Mouse (Mus musculus): ENCODE measurements around the gene Mylk3. TPM values are rescaled to one million over a fixed set of nuclear protein-coding genes. Genes with fewer than 3 reads are reported as not detected.

Mylk3 gene
- polyA plus RNA-seq, 1 experiment from 2014 or later = 1.9 TPM

DNA sequence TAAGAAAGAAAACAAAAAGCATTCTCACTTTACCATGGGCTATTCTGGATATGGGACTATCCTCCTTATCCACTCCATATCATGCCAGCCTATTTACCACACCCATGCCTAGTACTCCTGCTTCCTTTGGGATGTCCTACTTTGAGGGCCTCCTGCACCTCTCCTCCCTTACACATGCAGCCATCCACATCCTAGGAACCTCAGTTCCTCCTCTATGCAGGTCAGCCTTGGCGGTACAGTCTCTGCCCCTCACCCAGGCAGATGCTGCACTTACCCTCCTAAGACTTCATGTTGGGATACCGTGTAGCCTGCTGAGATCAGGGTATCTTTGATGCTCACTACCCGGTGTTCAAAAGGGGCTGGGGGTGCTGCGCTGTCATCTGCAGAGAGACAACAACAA is 32.9 kb downstream of the Mylk3 start:
- H3K9ac ChIP-seq = no peak overlapping the region
- H3K4me1 ChIP-seq = no peaks in the 10 kb centered on the region
- WGBS = 86% methylated on average over 4 of the region's 4 CpGs
- no peaks in the 10 kb centered on the region for H3K9me3 ChIP-seq
- no peak overlapping the region for H3K4me3 ChIP-seq
- H3K36me3 ChIP-seq = no peaks in the 10 kb centered on the region
- no peak overlapping the region for H3K4me2 ChIP-seq (replicated peaks)
- no peaks in the 10 kb centered on the region for H3K27me3 ChIP-seq
- H3K27ac ChIP-seq = no peak overlapping the region
- ATAC-seq (ENCODE audit: insufficient number of reproducible peaks, insufficient read depth, low FRiP score, low TSS enrichment) = no peak

- Histone ChIP-seq H3K4me1 (no peaks in the 10 kb centered on the region), H3K27ac (no peak overlapping the region)
- 68% methylated on average over 5 of the region's 5 CpGs for WGBS
Measured at GRCm38 (mm10) chr8:85339871-85340573, 46.1 kb downstream of the Mylk3 start.

DNA sequence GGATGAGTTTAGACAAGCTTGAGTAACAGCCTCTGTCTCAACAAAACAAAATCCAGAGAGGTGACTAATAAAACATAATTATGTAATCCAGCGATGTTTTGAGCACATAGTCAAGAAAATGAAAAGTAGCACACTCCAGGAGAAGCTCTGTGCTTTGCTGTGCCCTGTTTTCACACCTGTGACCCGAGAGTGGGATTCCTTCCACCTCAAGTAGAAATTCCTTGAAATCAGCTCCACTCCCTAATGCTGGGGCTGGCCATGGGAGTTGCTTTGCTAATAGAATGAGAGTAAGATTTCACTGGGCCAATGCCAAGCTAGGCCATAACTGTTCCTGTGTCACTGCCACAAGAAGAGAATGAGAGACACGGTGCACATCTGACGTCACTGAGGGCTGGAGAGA is 48.5 kb downstream of the Mylk3 start:
- Histone ChIP-seq H3K9ac (no peak overlapping the region), H3K4me3 (no peak overlapping the region), H3K4me1 (no peaks in the 10 kb centered on the region), H3K9me3 (no peaks in the 10 kb centered on the region), H3K27ac (no peak overlapping the region), H3K4me2 (replicated peaks) (no peak overlapping the region), H3K36me3 (no peaks in the 10 kb centered on the region), H3K27me3 (no peaks in the 10 kb centered on the region)
- WGBS = 78% methylated on average over 4 of the region's 4 CpGs
- ATAC-seq (ENCODE audit: insufficient number of reproducible peaks, insufficient read depth, low FRiP score, low TSS enrichment) = no peak

More at GRCm38 (mm10) chr8:85339871-85340573, 46.1 kb downstream of the Mylk3 start:
- Histone ChIP-seq H3K9me3 (no peaks in the 10 kb centered on the region), H3K4me2 (replicated peaks) (no peak overlapping the region), H3K27me3 (no peaks in the 10 kb centered on the region), H3K36me3 (no peaks in the 10 kb centered on the region), H3K4me3 (no peak overlapping the region), H3K9ac (no peak overlapping the region)
- ATAC-seq (ENCODE audit: insufficient number of reproducible peaks, insufficient read depth, low FRiP score, low TSS enrichment) = no peak

DNA sequence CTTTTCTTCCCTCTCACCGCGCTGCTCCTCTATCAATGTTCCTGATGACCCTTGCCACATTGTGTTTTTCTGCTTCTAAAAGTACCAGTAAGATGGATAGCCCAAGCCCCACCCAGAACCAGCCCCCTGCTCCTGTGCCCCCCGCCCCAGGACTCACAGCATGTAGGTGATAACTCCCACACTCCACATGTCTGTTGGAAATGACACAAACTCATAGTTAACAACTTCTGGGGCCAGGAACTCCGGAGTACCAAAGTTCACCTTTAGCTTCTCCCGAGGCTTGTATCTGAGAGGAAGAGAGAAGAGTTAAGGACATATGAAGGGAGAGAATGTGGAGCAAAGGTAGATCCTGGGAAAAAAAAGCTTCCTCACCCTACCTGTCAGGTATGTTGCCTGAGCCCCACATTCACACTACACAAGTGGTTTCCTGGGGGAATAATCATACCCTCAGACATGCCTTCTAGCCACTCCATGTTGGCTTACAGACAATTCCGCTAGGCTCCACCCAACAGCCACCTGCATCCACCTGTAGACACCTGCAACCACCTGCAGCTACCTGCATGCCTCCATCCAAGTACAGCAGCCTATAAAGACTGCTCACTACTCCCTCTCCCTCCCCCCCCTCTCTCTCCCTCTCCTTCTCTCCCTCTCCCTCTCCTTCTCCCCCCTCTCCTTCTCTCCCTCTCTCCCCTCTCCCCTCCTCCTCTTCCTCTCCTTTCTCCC is 49.8 kb downstream of the Mylk3 start:
- no peak overlapping the region for H3K4me2 ChIP-seq (replicated peaks)
- WGBS = 75% methylated on average over 6 of the region's 6 CpGs
- no peak overlapping the region for H3K9ac ChIP-seq

GRCm38 (mm10) chr8:85335105-85335504 is 51.0 kb downstream of the Mylk3 start:
- H3K36me3 ChIP-seq = no peaks in the 10 kb centered on the region
- no peak for ATAC-seq (ENCODE audit: insufficient number of reproducible peaks, insufficient read depth, low FRiP score, low TSS enrichment)
- no peak overlapping the region for H3K4me2 ChIP-seq (replicated peaks)
- H3K27ac ChIP-seq = no peak overlapping the region
- no peak overlapping the region for H3K4me3 ChIP-seq
- no peaks in the 10 kb centered on the region for H3K4me1 ChIP-seq
- H3K9ac ChIP-seq = no peak overlapping the region
- no peaks in the 10 kb centered on the region for H3K9me3 ChIP-seq
- no peaks in the 10 kb centered on the region for H3K27me3 ChIP-seq

More for the DNA sequence above, 49.8 kb downstream of the Mylk3 start:
- Histone ChIP-seq H3K27me3 (no peaks in the 10 kb centered on the region), H3K4me1 (no peaks in the 10 kb centered on the region), H3K9me3 (no peaks in the 10 kb centered on the region), H3K4me3 (no peak overlapping the region), H3K27ac (no peak overlapping the region), H3K36me3 (no peaks in the 10 kb centered on the region)
- ATAC-seq (ENCODE audit: insufficient number of reproducible peaks, insufficient read depth, low FRiP score, low TSS enrichment) = no peak

DNA sequence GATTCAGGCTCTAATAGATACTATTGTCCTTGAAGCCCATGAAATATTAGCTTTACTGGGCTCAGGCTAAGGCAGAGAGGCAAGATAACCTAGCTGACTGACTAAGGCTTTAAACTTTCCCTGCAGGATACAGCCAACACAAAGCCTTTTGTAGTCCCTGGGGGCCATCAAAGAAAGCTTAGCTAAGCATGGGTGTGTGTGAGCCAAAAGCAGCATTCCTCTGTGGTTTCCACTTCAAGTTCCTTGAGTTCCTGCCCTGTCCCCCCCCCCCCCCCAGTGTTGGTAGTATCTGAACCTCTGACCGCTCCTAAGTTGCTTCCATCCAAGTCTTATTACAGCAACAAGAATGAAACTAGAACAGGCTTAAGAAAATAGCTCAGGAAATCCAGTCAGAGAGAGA is 56.6 kb downstream of the Mylk3 start:
- Histone ChIP-seq H3K27ac (no peak overlapping the region), H3K4me2 (replicated peaks) (no peak overlapping the region), H3K9me3 (no peaks in the 10 kb centered on the region), H3K27me3 (no peaks in the 10 kb centered on the region), H3K4me1 (no peaks in the 10 kb centered on the region), H3K4me3 (no peak overlapping the region), H3K9ac (no peak overlapping the region), H3K36me3 (no peaks in the 10 kb centered on the region)
- ATAC-seq (ENCODE audit: insufficient number of reproducible peaks, insufficient read depth, low FRiP score, low TSS enrichment) = no peak
- 86% methylated on average over 1 of the region's 1 CpGs for WGBS

DNA sequence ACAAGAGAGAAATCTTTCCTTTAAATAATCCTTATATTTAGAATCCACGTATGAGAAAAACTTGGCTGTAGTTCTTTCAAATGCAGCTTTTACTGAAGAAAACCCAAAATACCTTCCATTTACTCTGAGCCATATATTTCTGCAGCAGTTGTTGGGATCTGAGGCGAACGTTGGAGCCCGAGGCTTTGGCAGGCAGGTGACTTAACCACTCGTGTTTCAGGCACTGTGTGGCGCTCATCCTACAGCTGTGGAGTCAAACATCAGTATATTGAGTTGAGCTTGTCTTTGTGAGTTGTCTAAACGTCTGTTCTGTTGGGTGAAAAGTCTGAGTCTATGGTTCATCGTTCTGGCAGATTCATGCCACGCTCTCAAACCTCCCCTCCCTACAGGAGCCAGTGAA is 59.1 kb downstream of the Mylk3 start:
- H3K4me2 ChIP-seq (replicated peaks) = no peak overlapping the region
- H3K36me3 ChIP-seq = no peaks in the 10 kb centered on the region
- H3K4me1 ChIP-seq = no peaks in the 10 kb centered on the region
- H3K9ac ChIP-seq = no peak overlapping the region
- H3K4me3 ChIP-seq = no peak overlapping the region
- no peaks in the 10 kb centered on the region for H3K27me3 ChIP-seq
- no peaks in the 10 kb centered on the region for H3K9me3 ChIP-seq
- 81% methylated on average over 9 of the region's 9 CpGs for WGBS
- H3K27ac ChIP-seq = no peak overlapping the region
- no peak for ATAC-seq (ENCODE audit: insufficient number of reproducible peaks, insufficient read depth, low FRiP score, low TSS enrichment)

GRCm38 (mm10) chr8:85323084-85323483 is 63.1 kb downstream of the Mylk3 start:
- no peak overlapping the region for H3K27ac ChIP-seq
- H3K4me3 ChIP-seq = no peak overlapping the region
- ATAC-seq (ENCODE audit: insufficient number of reproducible peaks, insufficient read depth, low FRiP score, low TSS enrichment) = no peak

DNA sequence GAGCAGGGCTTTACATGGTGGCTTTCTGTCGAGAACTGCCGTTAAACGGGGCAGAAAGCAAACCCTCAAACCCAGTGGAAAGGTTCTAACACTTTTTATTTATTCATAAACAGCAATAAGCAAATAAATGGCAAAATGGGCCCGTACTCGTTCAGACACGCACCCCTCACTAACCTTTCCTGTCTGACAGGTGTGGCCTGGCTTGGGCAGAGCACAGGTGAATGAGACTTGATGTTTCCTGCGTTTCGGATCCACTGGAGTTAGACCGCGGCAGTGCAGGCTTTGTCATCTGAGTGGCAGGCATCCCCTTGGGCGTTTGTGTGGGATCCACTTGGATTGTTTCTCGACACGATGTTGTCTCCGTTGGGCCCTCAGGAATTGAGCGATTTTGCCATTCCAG is 64.2 kb downstream of the Mylk3 start:
- Histone ChIP-seq H3K4me1 (no peaks in the 10 kb centered on the region), H3K4me2 (replicated peaks) (no peak overlapping the region), H3K36me3 (no peaks in the 10 kb centered on the region), H3K9ac (no peak overlapping the region), H3K9me3 (0 out of 2 replicates have a peak, but pooled peaks cover 3% of the 10 kb centered on the region), H3K27ac (no peak overlapping the region), H3K4me3 (no peak overlapping the region), H3K27me3 (no peaks in the 10 kb centered on the region)
- WGBS = 86% methylated on average over 15 of the region's 15 CpGs
- ATAC-seq (ENCODE audit: insufficient number of reproducible peaks, insufficient read depth, low FRiP score, low TSS enrichment) = no peak

More at GRCm38 (mm10) chr8:85323084-85323483, 63.1 kb downstream of the Mylk3 start:
- 0 out of 2 replicates have a peak, but pooled peaks cover 3% of the 10 kb centered on the region for H3K9me3 ChIP-seq
- no peaks in the 10 kb centered on the region for H3K27me3 ChIP-seq
- 78% methylated on average over 3 of the region's 3 CpGs for WGBS
- no peaks in the 10 kb centered on the region for H3K36me3 ChIP-seq
- H3K4me2 ChIP-seq (replicated peaks) = no peak overlapping the region
- H3K9ac ChIP-seq = no peak overlapping the region
- no peaks in the 10 kb centered on the region for H3K4me1 ChIP-seq

GRCm38 (mm10) chr8:85318534-85318933 is 67.6 kb downstream of the Mylk3 start:
- H3K36me3 ChIP-seq = no peaks in the 10 kb centered on the region
- H3K9ac ChIP-seq = no peak overlapping the region
- H3K27me3 ChIP-seq = no peaks in the 10 kb centered on the region
- no peak for ATAC-seq (ENCODE audit: insufficient number of reproducible peaks, insufficient read depth, low FRiP score, low TSS enrichment)
- no peak overlapping the region for H3K4me2 ChIP-seq (replicated peaks)
- no peak overlapping the region for H3K4me3 ChIP-seq
- 88% methylated on average over 4 of the region's 4 CpGs for WGBS
- H3K4me1 ChIP-seq = no peaks in the 10 kb centered on the region
- H3K9me3 ChIP-seq = 0 out of 2 replicates have a peak, but pooled peaks cover 3% of the 10 kb centered on the region
- no peak overlapping the region for H3K27ac ChIP-seq

DNA sequence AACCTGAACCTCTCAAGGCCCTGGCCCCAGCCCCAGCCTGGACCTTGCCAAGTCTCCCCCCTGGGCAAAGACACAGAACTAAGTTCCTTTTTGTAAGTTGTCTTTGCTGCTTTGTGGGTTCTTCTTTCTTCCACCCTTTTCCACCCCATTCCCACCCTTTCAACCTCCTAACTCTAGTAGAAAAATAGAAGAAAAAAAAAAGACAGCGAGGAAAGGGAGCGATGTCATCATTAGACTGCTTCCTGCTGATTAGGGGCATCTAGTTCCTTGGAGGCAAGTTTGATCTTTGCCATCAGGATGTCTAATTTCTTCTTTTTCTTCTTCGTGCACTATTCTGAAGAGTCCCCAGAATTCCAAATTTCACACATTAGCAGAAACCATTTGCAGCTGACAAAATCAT is 73.1 kb downstream of the Mylk3 start:
- H3K9me3 ChIP-seq = no peaks in the 10 kb centered on the region
- peaks cover 9% of the 10 kb centered on the region for H3K36me3 ChIP-seq
- H3K27me3 ChIP-seq = no peaks in the 10 kb centered on the region
- H3K4me3 ChIP-seq = no peak overlapping the region
- no peak for ATAC-seq (ENCODE audit: insufficient number of reproducible peaks, insufficient read depth, low FRiP score, low TSS enrichment)
- 69% methylated on average over 3 of the region's 3 CpGs for WGBS
- H3K27ac ChIP-seq = no peak overlapping the region
- H3K9ac ChIP-seq = no peak overlapping the region
- H3K4me1 ChIP-seq = no peaks in the 10 kb centered on the region
- no peak overlapping the region for H3K4me2 ChIP-seq (replicated peaks)

GRCm38 (mm10) chr8:85311743-85312142 is 74.4 kb downstream of the Mylk3 start:
- Histone ChIP-seq H3K27ac (no peak overlapping the region), H3K4me2 (replicated peaks) (no peak overlapping the region), H3K36me3 (peaks cover 19% of the 10 kb centered on the region), H3K27me3 (no peaks in the 10 kb centered on the region), H3K4me1 (no peaks in the 10 kb centered on the region), H3K9me3 (no peaks in the 10 kb centered on the region), H3K4me3 (no peak overlapping the region), H3K9ac (no peak overlapping the region)
- no peak for ATAC-seq (ENCODE audit: insufficient number of reproducible peaks, insufficient read depth, low FRiP score, low TSS enrichment)

Data from embryonic facial prominence, embryonic 12.5 days (tissue).